Mouse (Mus musculus) forebrain, embryonic 13.5 days (tissue): ENCODE data around the gene Cdkl5. TPM values are rescaled to one million over a fixed set of nuclear protein-coding genes. Genes with fewer than 3 reads are reported as not detected.
A peak's percentile ranks its signal among the peaks of the same experiment; 100 is the strongest.
"Not testable (repeated sequence)": the region's sequence is repeated elsewhere in the genome, so short reads cannot be mapped to it uniquely, and the experiment has no call there.

Experiments used
- ATAC-seq: fragments of 200-750 bp; cut with Nextera tagmentation; 2 replicates; pipeline ENCODE4 v1.8.0; 2017
- H3K27ac ChIP-seq: fragments of 300-500 bp; sonication (generic); 2 replicates; pipeline ENCODE4 v1.5.1; 2015; ENCODE audit warnings: inconsistent platforms, mild to moderate bottlenecking, moderate library complexity
- H3K27me3 ChIP-seq: fragments of 300-500 bp; sonication (generic); 2 replicates; pipeline ENCODE4 v1.6.1; 2015; ENCODE audit warnings: mild to moderate bottlenecking, inconsistent platforms
- H3K36me3 ChIP-seq: fragments of 300-500 bp; sonication (generic); 2 replicates; pipeline ENCODE4 v1.6.1; 2015; ENCODE audit warnings: mild to moderate bottlenecking, inconsistent platforms; ENCODE audit not compliant: poor library complexity, severe bottlenecking
- H3K4me1 ChIP-seq: fragments of 300-500 bp; sonication (generic); 2 replicates; pipeline ENCODE4 v1.6.1; 2015; ENCODE audit warnings: inconsistent platforms
- H3K4me2 ChIP-seq: fragments of 300-500 bp; sonication (generic); 2 replicates; pipeline ENCODE4 v1.6.1; 2015; ENCODE audit warnings: inconsistent platforms, mild to moderate bottlenecking, moderate library complexity
- H3K4me3 ChIP-seq: fragments of 300-500 bp; sonication (generic); 2 replicates; pipeline ENCODE4 v1.5.1; 2015; ENCODE audit warnings: mild to moderate bottlenecking, inconsistent platforms
- H3K9ac ChIP-seq: fragments of 300-500 bp; sonication (generic); 2 replicates; pipeline ENCODE4 v1.6.1; 2015; ENCODE audit warnings: mild to moderate bottlenecking, inconsistent platforms
- H3K9me3 ChIP-seq: fragments of 300-500 bp; sonication (generic); replicated peaks from 2 replicates; pipeline ENCODE4 v1.6.1; 2016; ENCODE audit warnings: inconsistent platforms
- WGBS: fragments of 180-500 bp; shearing (Covaris S2); methylation state at CpG from one replicate; pipeline ENCODE4 v1.1.7; 2015; 5-methylcytosine and 5-hydroxymethylcytosine counted together
- polyA plus RNA-seq: library from polyadenylated mRNA; unstranded; fragments of >200 nt; fragmentation: Nextera tagmentation; extraction: Ambion mirVana; gene quantifications from 2 replicates; pipeline ENCODE4 v1.2.1, GENCODE M21; 2015

Cdkl5 gene
- polyA plus RNA-seq, 1 experiment from 2014 or later = 4.3 TPM

- Histone ChIP-seq H3K9ac (no peak overlapping the region), H3K4me2 (no peak overlapping the region), H3K27ac (no peak overlapping the region), H3K4me1 (no peaks in the 10 kb centered on the region), H3K36me3 (no peaks in the 10 kb centered on the region), H3K9me3 (no peaks in the 10 kb centered on the region), H3K27me3 (peaks cover 5% of the 10 kb centered on the region; the same call in 1 of the 2 replicates), H3K4me3 (no peak overlapping the region)
- peak; percentile 57; the same call in 1 of the 2 replicates for ATAC-seq
- 11% methylated on average over 1 of the region's 1 CpGs for WGBS
Observed at GRCm38 (mm10) chrX:160773033-160773432, 221.5 kb downstream of the Cdkl5 start.

DNA sequence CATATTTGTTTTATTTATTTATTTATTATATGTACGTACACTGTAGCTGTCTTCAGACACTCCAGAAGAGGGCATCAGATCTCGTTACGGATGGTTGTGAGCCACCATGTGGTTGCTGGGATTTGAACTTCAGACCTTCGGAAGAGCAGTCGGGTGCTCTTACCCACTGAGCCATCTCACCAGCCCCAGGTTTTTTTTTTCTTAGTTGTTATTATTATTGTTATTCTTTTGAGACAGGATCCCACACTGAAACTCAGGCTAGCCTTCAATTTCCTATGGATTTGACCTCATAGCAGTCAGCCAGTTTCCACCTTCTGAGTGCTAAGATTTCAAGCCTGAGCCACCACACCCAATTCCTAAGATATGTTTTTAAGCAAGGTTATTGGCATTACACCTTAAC is 224.9 kb downstream of the Cdkl5 start:
- not testable (repeated sequence) for ATAC-seq, H3K9me3 ChIP-seq, H3K9ac ChIP-seq, H3K4me1 ChIP-seq, H3K4me3 ChIP-seq, H3K36me3 ChIP-seq, H3K4me2 ChIP-seq, H3K27ac ChIP-seq
- H3K27me3 ChIP-seq = peaks cover 13% of the 10 kb centered on the region; the same call in 1 of the 2 replicates
- 90% methylated on average over 5 of the region's 5 CpGs for WGBS

GRCm38 (mm10) chrX:160767713-160768112 is 226.8 kb downstream of the Cdkl5 start, which contains the start of gene Rs1:
Gene Rs1 (plus strand): TSS chrX:160768013.
- H3K4me3 ChIP-seq = peak within 1 kb of the TSS; percentile 46; the same call in 1 of the 2 replicates
- ATAC-seq = no peak
- H3K27ac ChIP-seq = no peak within 1 kb of the TSS
- H3K27me3 ChIP-seq = peaks cover 13% of the 10 kb centered on the region; the same call in 1 of the 2 replicates
- H3K4me2 ChIP-seq = peak within 1 kb of the TSS; percentile 54; the same call in 1 of the 2 replicates
- H3K9me3 ChIP-seq = no peaks in the 10 kb centered on the region
- H3K36me3 ChIP-seq = no peaks in the 10 kb centered on the region
- H3K9ac ChIP-seq = no peak within 1 kb of the TSS
- 81% methylated on average over 2 of the region's 2 CpGs for WGBS
- H3K4me1 ChIP-seq = no peaks in the 10 kb centered on the region

GRCm38 (mm10) chrX:160766233-160766616 is 228.3 kb downstream of the Cdkl5 start:
- no peaks in the 10 kb centered on the region for H3K36me3 ChIP-seq
- H3K4me3 ChIP-seq = peak overlapping the region; percentile 46
- ATAC-seq = peak; percentile 90
- 25% methylated on average over 15 of the region's 15 CpGs for WGBS
- no peaks in the 10 kb centered on the region for H3K4me1 ChIP-seq
- H3K9ac ChIP-seq = 0 out of 2 replicates have a peak overlapping the region, but pooled peaks have one; percentile 12
- H3K4me2 ChIP-seq = peak overlapping the region; percentile 54
- H3K27me3 ChIP-seq = peaks cover 13% of the 10 kb centered on the region; the same call in 1 of the 2 replicates
- H3K9me3 ChIP-seq = no peaks in the 10 kb centered on the region
- no peak overlapping the region for H3K27ac ChIP-seq

- WGBS = 32% methylated on average over 30 of the region's 30 CpGs
- H3K4me2 ChIP-seq = peak overlapping the region; percentile 54
- peak; percentile 97 for ATAC-seq
- peak overlapping the region; percentile 46 for H3K4me3 ChIP-seq
- H3K9me3 ChIP-seq = no peaks in the 10 kb centered on the region
- H3K36me3 ChIP-seq = no peaks in the 10 kb centered on the region
- peaks cover 11% of the 10 kb centered on the region; the same call in 1 of the 2 replicates for H3K27me3 ChIP-seq
- H3K9ac ChIP-seq = 0 out of 2 replicates have a peak overlapping the region, but pooled peaks have one; percentile 30
- H3K27ac ChIP-seq = no peak overlapping the region
- no peaks in the 10 kb centered on the region for H3K4me1 ChIP-seq
Observed at GRCm38 (mm10) chrX:160765389-160766232, 228.9 kb downstream of the Cdkl5 start.

DNA sequence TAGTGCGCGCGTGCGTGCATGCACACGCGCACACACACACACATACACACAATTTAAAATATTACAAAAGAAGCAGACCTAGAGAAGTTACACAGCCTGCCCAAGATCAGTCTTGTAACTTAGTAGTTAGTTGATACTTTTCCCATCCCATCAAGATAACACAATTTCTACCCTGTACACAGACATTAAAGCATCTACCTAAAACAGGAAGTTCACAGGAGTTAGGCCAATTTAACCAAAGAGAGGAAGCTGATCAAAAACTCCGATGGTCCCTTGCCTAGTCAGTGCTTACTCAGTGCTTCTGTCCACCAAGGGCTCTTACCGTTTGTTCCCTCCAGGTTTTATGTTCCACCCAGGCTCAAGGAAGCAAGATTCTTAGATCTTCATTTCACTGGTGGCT is 243.7 kb downstream of the Cdkl5 start:
- 97% methylated on average over 8 of the region's 8 CpGs for WGBS

DNA sequence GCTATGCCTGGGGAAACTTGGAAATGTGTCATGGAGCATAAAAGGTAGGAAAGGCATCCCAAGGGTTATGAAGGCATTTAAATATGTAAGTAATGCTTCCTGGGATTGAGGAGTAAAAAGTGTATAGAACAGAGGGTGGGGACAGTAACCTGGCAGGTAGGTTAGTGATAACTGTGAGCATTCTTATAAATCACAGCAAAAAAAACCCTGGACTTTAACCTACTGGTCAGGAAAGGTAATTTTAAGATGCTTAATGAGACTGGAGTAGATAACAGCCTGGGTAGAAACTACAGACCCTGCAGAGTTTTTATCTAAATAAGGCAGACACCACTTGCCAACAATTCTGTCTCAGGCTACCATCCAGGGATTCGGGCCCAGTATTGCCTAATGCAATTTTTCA is 245.9 kb downstream of the Cdkl5 start:
- no peak overlapping the region for H3K4me2 ChIP-seq
- H3K27me3 ChIP-seq = peaks cover 5% of the 10 kb centered on the region; the same call in 1 of the 2 replicates
- H3K4me3 ChIP-seq = no peak overlapping the region
- 69% methylated on average over 1 of the region's 1 CpGs for WGBS
- H3K36me3 ChIP-seq = no peaks in the 10 kb centered on the region
- H3K9ac ChIP-seq = no peak overlapping the region
- H3K4me1 ChIP-seq = no peaks in the 10 kb centered on the region
- H3K27ac ChIP-seq = no peak overlapping the region
- ATAC-seq = no peak
- H3K9me3 ChIP-seq = no peaks in the 10 kb centered on the region

More for the DNA sequence above, 243.7 kb downstream of the Cdkl5 start:
- ATAC-seq = no peak
- Histone ChIP-seq H3K27ac (no peak overlapping the region), H3K27me3 (peaks cover 16% of the 10 kb centered on the region; the same call in 1 of the 2 replicates), H3K36me3 (no peaks in the 10 kb centered on the region), H3K9me3 (no peaks in the 10 kb centered on the region), H3K4me1 (no peaks in the 10 kb centered on the region), H3K4me2 (no peak overlapping the region), H3K4me3 (no peak overlapping the region), H3K9ac (no peak overlapping the region)

- 95% methylated on average over 1 of the region's 1 CpGs for WGBS
- Histone ChIP-seq H3K27me3 (peaks cover 2% of the 10 kb centered on the region; the same call in 1 of the 2 replicates), H3K27ac (no peak overlapping the region)
Observed at GRCm38 (mm10) chrX:160745399-160745798, 249.1 kb downstream of the Cdkl5 start.

GRCm38 (mm10) chrX:160735650-160736049 is 258.9 kb downstream of the Cdkl5 start, which contains the start of gene Ppef1:
Gene Ppef1 (minus strand): TSS chrX:160735765.
- no peak for ATAC-seq
- H3K27me3 ChIP-seq = peaks cover 10% of the 10 kb centered on the region; the same call in 1 of the 2 replicates
- WGBS = 69% methylated on average over 5 of the region's 5 CpGs
- no peaks in the 10 kb centered on the region for H3K36me3 ChIP-seq
- H3K9me3 ChIP-seq = no peaks in the 10 kb centered on the region
- no peak within 1 kb of the TSS for H3K4me2 ChIP-seq
- H3K27ac ChIP-seq = no peak within 1 kb of the TSS
- no peak within 1 kb of the TSS for H3K9ac ChIP-seq
- H3K4me3 ChIP-seq = no peak within 1 kb of the TSS
- no peaks in the 10 kb centered on the region for H3K4me1 ChIP-seq

More at GRCm38 (mm10) chrX:160745399-160745798, 249.1 kb downstream of the Cdkl5 start:
- Histone ChIP-seq H3K4me1 (no peaks in the 10 kb centered on the region), H3K9ac (no peak overlapping the region), H3K9me3 (no peaks in the 10 kb centered on the region), H3K4me3 (no peak overlapping the region), H3K4me2 (no peak overlapping the region), H3K36me3 (no peaks in the 10 kb centered on the region)
- ATAC-seq = no peak

Other genes with a start within 250 kb of the Cdkl5 start
- gene Rs1, start 226.7 kb downstream of the Cdkl5 start, polyA plus RNA-seq = 0.05 TPM in 1 of 2 replicates, not detected in the other
- 0.10 and 0.11 TPM in 2 replicates for gene Gja6, start 87.7 kb downstream of the Cdkl5 start, polyA plus RNA-seq
- gene Scml2, start 122.5 kb upstream of the Cdkl5 start, polyA plus RNA-seq = 2.2 and 3.2 TPM in 2 replicates